Mouse (Mus musculus): ENCODE results near the gene Nav3. TPM values are rescaled to one million over a fixed set of nuclear protein-coding genes. Genes with fewer than 3 reads are reported as not detected.

Nav3 gene
- total RNA-seq, 2 experiments from 2014 or later: 97.2 to 113 TPM

DNA sequence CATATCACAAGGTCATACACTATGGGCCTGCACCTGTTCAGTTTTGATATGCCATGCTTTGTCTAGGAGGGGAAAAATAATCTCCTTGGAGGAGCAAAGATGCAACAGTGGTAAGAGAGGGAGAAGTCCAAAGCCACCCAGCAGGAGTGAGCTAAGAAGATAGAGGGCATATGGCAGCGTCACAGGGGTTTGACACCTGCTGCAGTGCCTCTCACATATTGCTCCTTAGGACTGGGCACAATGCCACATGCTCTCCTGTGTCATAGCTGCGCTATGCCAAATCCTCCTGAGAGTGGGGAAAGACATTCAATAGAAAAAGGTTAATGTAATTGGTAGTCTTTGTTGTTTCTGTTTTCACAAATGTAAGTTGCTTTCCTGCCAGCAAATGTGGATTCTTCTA is 714.3 kb downstream of the Nav3 start:
- DNase-seq (ENCODE audit: extremely low spot score in 1 of 2, low spot score in 1 of 2): no peak

DNA sequence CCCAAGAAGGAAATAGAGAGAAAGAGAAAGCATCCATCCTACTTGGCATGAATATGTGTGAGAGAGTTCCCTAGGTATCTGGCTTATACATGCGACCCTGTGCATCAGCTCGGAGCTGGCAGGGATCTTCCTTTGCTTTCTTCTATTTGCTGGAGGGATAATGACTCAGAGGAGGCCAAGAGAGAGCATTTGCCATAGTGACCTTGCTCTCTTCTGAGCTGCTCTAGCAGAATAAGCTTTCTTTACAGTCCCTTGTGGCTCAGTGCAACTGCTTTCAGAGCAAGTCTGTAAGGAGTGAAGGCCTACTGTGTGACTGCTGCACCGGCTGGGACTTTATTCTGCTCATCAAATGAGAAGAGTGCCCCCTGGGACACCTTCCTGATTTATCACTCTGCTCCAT is 715.7 kb downstream of the Nav3 start:
- no peak for DNase-seq (ENCODE audit: extremely low spot score in 1 of 2, low spot score in 1 of 2)

DNA sequence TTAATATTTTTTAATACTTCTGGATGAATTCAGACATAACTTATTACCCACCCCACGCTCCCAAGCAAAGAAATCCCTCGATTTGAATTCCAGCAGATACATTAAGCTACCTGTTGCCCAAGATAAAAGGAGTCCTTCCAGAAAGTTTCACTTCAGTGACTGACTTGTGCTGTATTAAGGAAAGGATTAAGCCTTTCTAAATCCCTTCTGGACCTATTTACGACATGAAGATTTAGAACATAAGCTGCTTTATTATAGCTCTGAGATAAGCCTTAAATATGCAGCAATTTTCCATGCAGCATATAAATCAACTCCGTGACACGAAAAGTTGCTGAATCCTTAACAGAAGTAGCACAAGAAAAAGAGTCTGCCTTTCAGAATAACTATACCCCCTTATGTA is 732.4 kb downstream of the Nav3 start:
- DNase-seq (ENCODE audit: extremely low spot score in 1 of 2, low spot score in 1 of 2): no peak

DNA sequence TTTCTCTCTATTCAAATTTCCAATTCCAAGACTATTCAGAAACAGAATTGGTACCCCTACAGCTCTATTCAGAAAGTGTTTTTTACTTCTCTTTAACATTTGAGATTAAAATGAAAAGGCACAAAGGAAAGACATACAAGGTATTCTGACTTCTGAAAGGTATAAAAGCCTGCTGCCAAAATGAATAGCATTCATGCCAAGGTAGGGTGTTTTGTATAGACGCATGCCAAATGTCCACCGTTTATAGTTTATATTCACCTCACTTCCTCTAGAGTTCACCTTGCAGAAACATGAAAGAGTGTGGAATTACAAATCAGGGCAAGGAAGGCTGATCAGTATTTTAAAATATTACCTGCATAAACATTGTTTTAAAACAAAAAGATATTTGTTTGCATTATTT is 737.2 kb downstream of the Nav3 start:
- no peak for DNase-seq (ENCODE audit: extremely low spot score in 1 of 2, low spot score in 1 of 2)

DNA sequence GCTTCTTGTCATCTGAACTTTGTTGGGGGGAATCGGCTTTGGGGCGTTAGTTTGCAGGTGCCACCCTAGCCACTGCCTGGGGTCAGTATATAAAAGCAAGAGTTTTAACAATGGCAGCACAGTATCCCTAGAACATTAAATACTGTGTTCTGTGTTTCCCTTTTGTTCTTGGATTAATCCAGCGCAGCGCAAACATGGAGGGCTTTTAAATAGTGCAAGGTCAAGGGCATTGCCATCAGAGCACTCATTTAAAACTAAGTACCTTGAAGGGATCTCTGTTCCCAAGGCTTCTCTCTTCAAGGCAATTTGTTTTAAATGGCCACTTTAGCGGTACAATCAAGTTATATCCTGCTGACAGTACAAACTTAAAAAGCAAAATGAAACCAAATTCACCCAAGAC is 737.6 kb downstream of the Nav3 start:
- no peak for DNase-seq (ENCODE audit: extremely low spot score in 1 of 2, low spot score in 1 of 2)

DNA sequence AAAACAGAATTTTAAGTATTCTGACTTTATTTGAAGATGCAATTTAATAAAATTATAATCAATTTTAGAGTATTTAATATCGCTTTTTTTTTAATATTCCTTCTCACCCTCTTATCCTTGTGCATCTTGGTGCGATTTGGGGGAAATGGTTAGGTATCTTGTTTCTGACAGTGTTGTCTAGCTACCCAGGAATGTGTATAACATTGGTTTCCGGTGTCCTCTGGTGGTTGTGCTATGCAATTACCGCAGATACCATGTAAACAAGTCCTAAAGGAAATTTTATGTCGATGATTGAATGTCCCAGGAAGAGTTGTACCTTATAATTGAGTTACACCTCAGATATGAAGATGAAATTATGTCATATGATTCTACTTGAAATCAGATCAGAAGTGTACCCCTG is 743.0 kb downstream of the Nav3 start:
- no peak for DNase-seq (ENCODE audit: extremely low spot score in 1 of 2, low spot score in 1 of 2)

DNA sequence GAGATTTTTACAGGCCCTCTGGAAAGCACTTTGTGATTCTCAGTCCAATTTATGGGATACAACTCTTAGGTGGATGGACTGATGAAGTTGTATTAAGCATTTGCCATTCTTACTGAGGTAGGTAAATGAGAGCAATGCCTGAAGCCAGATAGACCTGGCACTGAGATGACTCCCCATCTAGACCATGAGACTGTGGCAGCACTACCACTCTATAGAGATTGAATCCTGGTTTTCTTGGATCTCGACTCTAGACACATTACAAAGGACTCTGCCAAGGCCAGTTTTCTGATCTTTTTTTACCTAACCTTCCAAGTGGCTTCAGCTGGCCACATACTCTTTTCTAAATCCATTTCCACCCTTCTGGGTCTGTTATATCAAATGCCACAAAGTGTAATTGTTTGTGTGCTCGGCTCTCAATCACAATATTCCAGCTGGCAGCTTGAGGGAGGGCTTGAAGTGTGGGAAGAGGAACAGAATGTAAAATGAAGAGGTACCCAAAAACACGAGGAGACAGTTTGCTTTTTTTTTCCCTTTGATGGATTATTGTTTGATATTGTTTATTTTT is 756.2 kb downstream of the Nav3 start:
- no peak for DNase-seq (ENCODE audit: extremely low spot score in 1 of 2, low spot score in 1 of 2)

DNA sequence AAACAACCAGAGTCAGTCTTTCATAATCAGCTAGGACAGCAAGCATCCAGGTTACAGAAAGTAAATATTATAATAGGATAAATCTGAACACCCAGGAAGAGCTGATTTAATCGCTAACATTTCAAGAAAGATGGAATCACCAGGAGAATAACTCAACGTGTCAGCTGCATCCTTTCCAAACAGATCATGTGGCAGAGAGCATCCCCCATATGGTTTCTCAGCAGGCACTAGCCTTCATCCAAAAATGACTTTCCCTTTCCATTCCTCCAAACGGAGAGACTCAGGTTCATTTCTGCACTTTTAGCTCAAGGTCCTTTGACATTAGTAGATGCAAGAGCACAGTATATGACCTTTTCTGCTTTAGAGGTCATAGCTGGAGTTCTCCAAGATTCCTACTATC is 765.4 kb downstream of the Nav3 start:
- DNase-seq (ENCODE audit: extremely low spot score in 1 of 2, low spot score in 1 of 2): no peak

DNA sequence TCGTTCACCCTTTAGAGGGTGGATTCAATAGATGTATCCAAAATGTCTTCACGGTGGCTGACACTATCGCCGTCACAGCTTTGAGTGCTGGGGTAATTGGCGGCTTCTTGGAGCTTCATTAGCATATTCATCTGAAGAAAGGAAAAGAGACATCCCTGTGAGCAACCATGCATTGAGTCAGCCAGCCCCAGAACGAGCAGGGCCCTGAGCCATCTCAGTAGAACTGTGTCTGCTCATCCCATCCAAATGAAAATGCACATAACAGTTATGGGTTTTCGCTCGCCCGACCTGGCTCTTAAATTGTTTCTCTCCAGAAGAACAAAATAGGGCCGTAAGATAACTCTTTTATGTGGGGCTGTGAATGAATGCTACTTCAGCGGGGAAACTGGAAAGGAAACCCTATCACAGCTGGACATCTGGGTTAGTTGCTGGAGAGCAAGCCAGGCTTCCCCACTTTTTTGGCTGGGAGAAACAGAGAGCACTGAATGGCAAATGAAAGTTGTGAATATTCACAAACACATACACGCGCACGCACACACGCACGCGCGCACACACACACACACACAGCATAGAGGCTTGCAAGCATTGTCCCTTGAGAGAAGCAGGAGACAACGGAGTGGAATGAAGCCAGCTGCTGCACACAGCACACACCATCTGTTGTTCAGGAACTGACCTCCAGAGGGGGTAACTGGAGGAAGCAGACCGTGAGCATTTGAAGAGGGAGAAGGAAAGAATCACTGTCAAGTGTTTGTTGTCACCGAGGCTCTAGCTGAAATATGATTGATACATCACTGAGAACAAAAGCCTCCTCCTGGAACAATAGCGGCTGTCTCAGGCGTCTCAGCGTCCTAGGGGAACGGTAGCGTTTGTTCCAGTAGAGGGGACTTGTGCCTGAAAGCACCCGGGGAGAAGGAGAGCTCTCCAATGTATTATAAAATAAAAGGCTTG is 771.6 kb downstream of the Nav3 start:
- DNase-seq (ENCODE audit: extremely low spot score in 1 of 2, low spot score in 1 of 2): peak; percentile 39 to 48

DNA sequence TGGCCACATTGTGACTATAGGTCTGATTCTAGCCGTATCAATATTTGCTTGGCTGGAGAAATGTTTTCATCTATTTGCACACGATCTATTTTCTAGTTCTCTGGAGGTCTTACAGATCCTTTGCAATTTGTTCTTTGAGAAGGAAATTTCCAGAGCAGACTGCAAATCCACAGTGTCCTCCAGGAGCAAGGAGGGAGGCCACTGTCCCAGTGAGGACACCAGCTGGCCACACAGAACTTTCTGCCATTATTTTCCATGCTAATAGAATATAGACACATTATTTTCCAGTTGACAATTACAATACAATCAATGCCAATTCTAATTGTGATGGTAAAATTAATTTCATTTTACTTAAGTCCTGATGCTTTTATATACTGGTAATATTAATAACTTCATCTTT is 783.1 kb downstream of the Nav3 start:
- DNase-seq (ENCODE audit: extremely low spot score in 1 of 2, low spot score in 1 of 2): no peak

DNA sequence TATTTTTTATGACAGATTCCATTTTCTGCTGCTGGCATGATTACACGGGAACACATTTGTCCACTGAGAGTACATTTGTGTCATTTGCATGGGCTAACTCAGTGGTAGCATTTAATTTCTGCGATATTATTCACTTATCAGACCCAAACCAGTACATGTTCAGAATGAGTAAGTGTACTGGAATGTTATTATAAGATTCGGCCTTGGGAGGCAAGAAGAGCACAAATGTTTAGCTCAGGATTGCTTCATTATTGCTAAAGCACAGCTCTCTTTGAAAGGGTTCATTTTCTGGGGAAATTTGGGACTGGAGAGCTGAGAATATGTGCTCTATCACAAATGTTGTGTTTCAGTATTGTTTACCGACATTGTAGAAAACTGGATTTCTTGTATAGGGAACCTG is 788.6 kb downstream of the Nav3 start:
- no peak for DNase-seq (ENCODE audit: extremely low spot score in 1 of 2, low spot score in 1 of 2)

DNA sequence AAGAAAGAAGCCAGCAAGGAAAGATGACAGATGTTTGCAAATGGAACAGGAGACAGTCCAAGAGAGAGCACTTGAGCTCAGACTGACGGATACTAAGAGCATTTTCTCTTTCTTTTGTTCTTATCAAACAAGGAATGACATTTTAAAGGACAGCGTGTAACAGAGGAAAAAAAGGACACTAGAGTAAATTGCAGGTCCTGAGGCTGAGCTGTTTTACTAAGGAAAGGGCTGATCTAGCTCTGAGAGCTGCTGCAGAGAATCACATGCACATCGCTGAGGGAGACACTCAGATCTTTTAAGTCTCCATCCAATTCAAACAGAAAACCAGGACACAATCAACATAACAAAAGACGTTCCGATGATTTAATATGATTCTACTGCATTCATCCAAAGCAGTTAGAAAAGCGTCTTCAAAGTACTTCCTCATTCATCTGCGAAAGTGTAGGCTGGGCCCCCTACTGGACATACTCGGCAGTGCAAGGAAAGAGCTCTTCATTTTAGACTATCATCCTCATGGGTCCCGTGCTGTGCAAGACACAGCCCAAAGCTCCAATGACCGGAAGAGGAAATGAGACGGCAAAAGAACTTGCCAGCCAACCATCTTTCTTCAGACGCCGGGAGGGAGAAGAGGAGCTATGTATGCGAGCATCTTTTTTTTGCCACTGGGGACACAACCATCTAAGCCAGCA is 791.2 kb downstream of the Nav3 start:
- DNase-seq (ENCODE audit: extremely low spot score in 1 of 2, low spot score in 1 of 2): peak; percentile 80 to 93

DNA sequence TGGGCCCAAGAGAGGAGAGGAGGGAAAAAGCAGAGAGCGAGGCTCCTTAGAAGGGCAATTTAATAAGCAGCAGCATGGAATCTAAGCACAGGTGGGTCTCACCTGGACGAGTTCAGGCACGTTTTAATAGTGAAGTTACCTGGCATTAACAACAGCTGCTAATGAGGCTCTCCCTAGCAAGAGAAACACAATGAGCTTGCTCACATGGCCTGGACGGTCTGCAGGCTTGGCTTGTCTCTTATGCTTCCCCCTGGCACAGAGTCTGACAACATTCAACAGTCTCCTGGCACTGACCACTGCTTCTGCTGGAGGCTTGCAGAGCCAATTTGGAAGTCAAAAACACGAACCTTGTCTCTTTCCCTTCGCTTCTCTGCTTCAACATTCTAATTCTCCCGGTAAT is 804.5 kb downstream of the Nav3 start:
- no peak for DNase-seq (ENCODE audit: extremely low spot score in 1 of 2, low spot score in 1 of 2)

DNA sequence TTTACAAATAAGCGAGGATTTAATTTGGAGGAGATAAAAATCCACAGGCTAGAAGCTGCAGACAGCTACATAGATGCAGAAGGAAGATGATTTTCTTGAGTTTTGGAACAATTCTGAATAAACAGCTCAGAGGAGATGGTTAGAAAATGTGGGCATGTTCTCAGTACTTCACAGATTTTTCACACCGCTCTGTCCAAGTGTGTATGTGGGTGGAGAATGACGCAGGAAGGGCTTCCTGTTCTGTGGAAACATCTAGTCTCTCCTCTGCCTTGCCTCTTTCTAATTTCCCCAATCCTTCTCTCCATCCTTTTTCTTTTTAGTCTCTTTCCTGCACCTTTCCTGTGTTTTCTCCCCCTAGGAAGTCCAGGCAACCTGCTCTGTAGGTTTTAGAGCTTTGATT is 812.4 kb downstream of the Nav3 start:
- DNase-seq (ENCODE audit: extremely low spot score in 1 of 2, low spot score in 1 of 2): no peak

DNA sequence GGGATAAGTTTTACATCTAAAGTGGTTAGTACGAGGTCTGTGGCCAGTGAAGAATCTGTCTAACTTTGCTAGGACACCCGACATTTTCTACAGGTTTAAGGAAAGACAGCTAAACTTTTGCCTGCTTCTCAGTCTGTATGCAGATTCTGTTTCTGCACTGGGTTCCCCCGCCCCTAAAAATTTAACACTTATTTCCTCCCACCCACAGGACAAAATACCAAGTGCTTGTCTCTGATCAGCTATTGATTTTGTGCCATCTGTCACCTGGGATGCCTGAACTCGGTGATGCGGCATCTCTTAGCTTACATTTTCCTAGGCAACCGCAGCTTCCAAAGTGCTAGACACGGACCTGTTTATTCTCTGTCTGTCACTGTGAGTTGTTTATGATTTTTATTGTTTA is 814.2 kb downstream of the Nav3 start:
- DNase-seq (ENCODE audit: extremely low spot score in 1 of 2, low spot score in 1 of 2): no peak

DNA sequence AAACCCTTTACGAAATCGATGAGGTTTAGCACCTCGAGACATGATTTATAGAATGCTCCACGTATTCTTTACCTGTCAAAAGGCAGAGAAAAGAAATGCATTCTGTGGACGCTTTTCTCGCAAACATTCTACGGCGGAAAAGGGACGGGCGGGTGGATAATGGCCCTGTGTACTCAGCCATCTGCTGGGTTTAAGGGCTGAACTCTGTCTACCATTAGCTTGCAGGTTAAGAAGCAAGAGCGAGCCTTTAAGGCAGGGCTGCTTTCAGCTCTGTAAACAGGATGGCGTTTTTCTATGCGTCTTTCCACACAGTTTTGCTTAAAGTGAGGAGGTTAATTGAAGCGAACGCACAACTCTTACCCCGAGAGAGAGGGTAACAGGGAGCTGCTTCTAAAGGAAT is 818.3 kb downstream of the Nav3 start:
- DNase-seq (ENCODE audit: extremely low spot score in 1 of 2, low spot score in 1 of 2): no peak
